Mouse (Mus musculus) urinary bladder, postnatal 36 days (tissue): Measurements from ENCODE around the gene Mmp2.
A peak's percentile ranks its signal among the peaks of the same experiment; 100 is the strongest.
"Not testable (repeated sequence)": the region's sequence is repeated elsewhere in the genome, so short reads cannot be mapped to it uniquely, and the experiment has no call there.

ENCODE experiments used
- DNase-seq, 2 experiments: peaks; one replicate each; pipeline ENCODE4 v3.0.0; 2022; ENCODE audit warnings: low spot score in 2 of 2, mixed read lengths in 1 of 2

The Mmp2 gene

GRCm38 (mm10) chr8:92838616-92839015 is 11.5 kb downstream of the Mmp2 start:
- DNase-seq, result no peak

DNA sequence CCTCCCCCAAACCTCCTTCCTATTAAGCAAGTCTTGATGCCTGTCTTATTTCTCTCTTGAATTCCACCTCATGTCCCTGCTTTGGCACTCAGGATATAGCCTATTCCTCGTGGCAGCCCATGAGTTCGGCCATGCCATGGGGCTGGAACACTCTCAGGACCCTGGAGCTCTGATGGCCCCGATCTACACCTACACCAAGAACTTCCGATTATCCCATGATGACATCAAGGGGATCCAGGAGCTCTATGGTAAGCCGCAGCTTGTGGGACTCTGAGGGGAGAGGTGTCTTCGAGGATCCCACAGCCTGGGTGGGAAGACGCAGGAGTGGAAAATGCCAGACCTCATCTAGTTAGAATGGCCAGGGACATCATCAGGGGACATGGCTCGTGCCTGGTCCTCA is 12.1 kb downstream of the Mmp2 start:
- no peak for DNase-seq

- peak in 1 of 2 experiments; percentile 81 for DNase-seq
Observed at GRCm38 (mm10) chr8:92839876-92840275, 12.8 kb downstream of the Mmp2 start.

- DNase-seq, result no peak
Observed at GRCm38 (mm10) chr8:92846684-92847083, 19.6 kb downstream of the Mmp2 start.

- peak; percentile 31 to 53 for DNase-seq
Observed at GRCm38 (mm10) chr8:92847299-92847698, 20.2 kb downstream of the Mmp2 start.

DNA sequence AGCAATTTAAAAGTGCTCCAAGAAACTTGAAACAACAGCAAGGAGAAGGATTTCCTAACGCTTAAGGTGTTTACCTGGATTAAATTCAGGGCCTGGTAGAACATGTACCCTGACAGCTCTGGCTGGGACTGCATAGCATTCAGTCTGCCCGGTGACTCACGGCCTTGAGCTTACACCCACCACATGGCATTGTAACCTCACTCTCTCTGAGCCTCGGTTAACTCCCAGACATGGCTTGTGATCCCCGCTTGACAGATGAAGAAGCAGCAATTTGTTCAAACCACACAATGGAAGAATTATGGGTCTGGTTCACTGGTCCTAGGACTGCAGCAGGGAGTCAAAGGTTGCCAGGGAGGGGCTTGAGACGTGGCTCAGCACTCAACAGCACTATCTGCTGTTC is 22.2 kb downstream of the Mmp2 start:
- no peak for DNase-seq

GRCm38 (mm10) chr8:92850239-92850638 is 23.1 kb downstream of the Mmp2 start:
- peak; percentile 64 to 89 for DNase-seq

DNA sequence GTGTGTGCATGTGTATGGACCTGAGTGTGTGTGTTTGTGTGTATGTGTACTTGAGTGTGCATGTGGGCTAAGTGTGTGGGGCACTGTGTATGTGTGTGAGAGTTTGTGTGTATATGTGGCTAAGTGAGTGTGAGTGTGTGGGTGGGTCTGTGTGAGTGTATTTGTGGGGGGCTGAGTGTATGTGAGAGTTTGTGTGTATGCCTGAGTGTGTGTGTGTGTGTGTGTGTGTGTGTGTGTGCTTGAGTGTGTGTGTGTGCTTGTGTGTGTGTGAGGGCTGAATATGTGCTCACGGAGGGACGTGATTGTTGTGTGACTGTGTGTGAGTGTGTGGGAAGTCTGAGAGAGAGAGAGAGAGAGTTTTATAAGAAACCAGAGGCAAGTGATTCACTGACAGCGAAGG is 24.3 kb downstream of the Mmp2 start:
- no peak for DNase-seq

DNA sequence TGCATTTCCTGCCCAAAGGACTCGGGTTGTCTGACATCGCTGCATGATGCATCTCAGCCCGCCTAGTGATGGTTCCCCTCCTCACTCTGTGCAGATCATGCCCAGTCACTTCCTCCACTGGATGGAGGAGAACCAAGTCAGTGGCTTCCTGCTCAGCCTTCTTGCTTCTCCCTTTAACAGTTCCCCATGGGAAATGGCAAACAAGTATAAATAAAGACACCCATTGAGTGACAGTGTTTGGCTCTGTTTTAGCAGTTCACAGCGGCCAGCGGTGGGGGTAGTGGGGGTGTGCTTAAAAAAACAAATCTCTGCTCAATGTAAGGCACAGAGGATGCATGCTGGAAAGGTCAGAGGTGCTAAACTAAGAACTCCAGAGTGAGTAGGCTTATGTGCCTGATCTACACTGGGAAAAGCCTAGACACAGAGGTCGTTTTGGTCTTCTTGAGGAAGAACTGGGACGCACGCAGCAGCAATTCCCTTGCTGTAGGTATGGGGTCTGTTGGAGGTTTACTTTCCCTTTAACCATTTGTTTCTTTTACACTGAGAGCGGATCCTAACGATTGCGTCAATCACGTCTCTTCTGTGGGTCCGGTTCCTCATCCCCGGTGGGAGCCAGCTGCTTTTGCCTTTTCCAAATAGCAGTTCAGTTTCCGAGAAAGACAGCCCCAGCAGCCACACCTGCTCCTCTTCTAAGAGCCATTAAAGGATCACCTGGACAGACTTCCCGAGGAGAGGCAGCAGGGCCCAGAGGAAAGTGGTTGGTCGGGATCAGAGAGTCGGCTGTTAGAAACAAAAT is 26.3 kb downstream of the Mmp2 start:
- DNase-seq, result no peak

GRCm38 (mm10) chr8:92854673-92855072 is 27.6 kb downstream of the Mmp2 start:
- no peak for DNase-seq

DNA sequence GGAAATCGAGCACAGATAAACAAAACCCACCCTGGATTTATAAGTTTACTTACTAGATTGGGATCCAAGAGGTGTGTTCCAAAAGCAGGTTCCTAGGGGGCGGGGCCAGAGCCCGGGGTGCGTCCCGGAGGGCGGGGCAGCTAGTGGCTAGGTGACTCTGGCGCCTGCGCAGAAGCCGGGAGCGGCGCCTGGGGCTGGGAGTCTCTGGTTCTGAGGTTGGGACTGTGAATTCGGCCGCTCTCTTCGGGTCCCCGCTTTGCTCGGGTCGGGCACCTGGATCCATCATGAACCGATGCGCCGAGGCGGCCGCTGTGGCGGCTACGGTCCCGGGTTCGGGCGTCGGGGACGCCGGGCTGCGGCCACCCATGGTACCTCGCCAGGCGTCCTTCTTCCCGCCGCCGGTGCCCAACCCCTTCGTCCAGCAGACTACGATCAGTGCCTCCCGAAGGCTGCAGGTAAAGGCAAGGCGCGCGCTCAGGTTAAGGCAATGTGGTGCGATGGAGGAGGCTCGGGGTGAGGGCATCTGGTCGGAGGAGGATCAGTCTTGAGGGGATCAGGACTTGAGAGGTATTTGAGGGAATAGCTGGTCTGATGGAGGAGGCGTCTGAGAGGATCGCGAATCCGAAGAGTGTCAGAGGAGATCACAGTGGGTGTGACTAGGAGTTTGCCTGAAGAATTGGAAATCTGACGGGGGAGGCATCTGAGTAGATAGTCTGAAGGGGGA is 28.2 kb downstream of the Mmp2 start, which contains the start of gene Lpcat2:
Gene Lpcat2 (plus strand): TSS at position 169 of the 724 bp plus-strand sequence.
- peak; percentile 85 to 86 for DNase-seq

GRCm38 (mm10) chr8:92856273-92856986 is 29.3 kb downstream of the Mmp2 start:
- DNase-seq, result no peak

DNA sequence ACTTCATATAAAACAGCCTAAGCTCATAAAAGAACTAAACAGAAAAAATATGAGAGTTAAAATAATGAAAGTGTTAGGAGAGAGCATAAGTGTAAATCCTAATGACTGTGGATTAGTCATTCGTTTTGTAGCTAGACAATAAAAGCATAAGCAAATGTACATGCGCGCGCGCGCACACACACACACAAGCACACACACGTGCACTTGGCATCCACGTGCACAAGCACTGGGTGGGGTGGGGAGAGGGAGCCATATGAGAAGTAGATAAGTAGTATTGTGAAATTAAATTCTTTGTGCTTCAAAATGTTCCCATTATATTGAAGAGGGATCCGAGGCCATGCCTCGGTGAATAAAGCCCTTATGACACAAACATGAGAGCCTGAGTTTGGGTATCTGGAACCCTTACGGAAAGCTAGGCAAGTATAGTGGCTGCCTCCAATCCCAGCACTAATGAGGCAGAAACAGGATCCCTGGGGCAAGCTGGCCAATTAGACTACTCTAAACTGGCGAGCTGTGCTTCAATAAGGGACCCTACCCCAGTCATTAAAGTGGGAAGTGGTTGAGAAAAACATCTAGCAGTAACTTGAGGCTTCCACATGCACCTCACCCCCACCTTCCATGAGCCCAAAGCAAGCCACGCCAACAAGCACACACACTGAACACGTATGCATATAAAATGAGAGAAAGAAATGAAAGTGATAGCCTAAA is 31.5 kb downstream of the Mmp2 start:
- no peak for DNase-seq

DNA sequence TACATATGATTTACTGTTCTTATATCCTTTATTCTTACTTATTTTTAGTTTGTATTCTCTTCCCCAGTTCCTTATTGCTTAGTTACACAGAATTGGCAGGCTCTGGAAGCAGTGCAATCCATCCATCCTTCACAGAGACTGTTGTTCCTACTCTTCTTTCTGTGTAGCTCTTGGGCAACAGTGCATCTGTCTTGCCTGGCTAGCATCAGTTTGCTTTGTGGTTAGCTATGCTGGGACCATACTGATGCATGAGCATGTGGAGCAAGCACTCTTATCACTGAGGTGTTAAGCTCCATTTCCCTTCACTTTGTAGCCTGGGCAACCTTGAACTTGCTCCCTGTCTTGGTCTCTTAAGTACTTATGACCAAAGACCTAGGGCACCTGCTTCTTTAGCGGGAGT is 34.9 kb downstream of the Mmp2 start:
- DNase-seq, result no peak

DNA sequence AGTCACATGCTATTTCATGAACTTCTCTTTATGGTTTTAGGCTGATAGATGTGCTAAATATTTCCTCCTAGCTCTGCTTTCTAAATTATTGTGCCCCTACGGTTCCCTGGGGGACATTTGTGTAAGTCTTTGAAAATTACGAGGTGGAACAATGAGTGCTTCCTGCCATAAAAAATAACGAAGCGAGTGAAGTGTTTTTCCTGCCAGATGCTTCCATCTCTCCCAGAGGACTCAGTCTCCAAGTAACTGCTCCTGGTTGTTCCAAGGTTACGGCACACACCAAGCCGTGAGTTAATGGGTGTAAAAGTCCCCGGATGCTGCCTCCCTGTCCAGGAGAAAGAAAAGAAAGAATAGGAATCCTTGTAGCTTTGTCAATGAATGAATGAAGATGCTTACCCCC is 43.2 kb downstream of the Mmp2 start:
- DNase-seq, result no peak

DNA sequence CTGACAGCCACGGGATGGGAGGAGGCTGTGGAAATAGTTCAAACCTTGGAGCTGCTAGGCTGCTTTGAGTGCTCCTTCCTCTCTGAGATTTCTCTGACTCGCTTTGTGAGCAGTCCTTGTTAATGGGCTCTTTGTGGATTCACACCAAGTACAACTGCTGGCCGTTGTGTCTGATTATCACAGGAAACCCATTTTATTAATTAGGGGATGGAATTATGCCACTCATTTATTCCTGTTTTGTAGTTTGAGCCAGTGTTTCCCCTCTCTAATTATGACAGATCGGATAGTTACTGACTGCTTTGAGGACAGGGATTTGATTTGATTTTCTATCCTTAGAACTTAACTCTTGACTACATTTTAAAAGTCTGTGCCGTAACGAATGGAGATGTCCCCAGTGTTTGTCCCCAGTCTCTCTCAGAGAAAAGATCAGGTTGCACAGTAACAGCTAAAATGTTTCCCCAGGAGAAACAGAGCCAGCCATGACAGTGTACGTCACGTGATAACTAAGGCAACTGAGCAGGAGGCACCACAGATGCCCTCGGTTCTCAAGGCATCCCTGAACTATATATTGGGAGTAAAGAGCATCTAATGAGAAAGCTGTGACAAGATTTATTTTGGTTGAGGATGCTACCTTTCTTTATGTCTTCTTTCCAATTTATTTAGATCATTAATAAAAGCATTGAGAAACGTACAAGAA is 45.1 kb downstream of the Mmp2 start:
- no peak for DNase-seq

DNA sequence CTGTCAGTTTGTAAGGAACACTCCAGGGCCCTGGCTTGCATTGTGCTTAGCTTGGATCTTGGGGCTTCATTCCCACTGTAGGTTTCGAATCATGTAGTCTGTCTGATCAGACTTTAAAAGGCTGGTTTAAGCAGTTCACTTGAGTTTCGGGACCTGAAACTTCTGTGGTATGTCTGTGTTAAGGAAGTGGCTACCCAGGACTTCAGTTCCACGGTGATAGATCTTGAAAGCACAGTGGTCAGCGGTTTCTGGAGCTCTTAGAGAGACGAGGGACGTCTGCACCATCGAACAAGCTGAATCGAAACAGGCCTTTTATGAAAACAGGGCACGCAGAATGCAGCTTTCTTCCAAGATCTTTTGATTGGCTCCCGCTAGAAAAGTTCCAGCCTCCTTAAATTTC is 48.7 kb downstream of the Mmp2 start:
- no peak for DNase-seq

GRCm38 (mm10) chr8:92881247-92881646 is 54.2 kb downstream of the Mmp2 start:
- DNase-seq, result no peak

- no peak for DNase-seq
Observed at GRCm38 (mm10) chr8:92883771-92884170, 56.7 kb downstream of the Mmp2 start.

DNA sequence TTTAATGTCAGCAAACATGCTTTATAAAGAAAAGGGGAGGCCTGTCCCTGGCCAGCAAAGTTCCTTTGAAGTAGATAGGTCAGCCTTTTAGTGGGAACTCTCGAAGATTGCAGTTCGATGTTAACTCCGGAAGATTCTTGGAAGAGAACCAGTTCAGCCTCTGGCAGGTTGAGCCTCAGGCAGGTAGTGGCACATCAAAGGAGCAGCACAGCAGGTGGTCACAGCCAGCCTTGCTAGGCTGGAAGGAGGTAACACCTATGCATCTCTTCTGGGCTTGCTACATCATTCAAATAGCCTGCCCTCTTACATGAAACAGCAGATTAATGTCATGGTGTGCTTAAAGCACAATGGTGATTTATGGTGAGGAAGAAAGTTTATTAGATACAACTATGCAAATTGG is 65.1 kb downstream of the Mmp2 start:
- not testable (repeated sequence) for DNase-seq

GRCm38 (mm10) chr8:92893870-92894269 is 66.8 kb downstream of the Mmp2 start:
- no peak for DNase-seq
